Mouse (Mus musculus): ENCODE measurements around the gene Gfpt1. TPM values are rescaled to one million over a fixed set of nuclear protein-coding genes. Genes with fewer than 3 reads are reported as not detected.

Gfpt1 gene
- polyA plus RNA-seq, 1 experiment, result 17.3 TPM

GRCm38 (mm10) chr6:87139796-87140553, 97.3 kb downstream of the Gfpt1 start:
- 59% methylated on average over 12 of the region's 12 CpGs for WGBS
- H3K4me3 ChIP-seq (replicated peaks; ENCODE audit: extremely low read depth, low read depth, low read length), result no peak overlapping the region
- no peaks in the 10 kb centered on the region; the same call in 1 of the 2 replicates for H3K4me1 ChIP-seq (ENCODE audit: control insufficient read depth, insufficient read depth, low read length)
- no peak for TF ChIP-seq POLR2A (IDR thresholded peaks at IDR 0.05; ENCODE audit: borderline replicate concordance, extremely low read depth, low read depth, low read length)
- no peak for TF ChIP-seq CTCF (IDR thresholded peaks at IDR 0.05; ENCODE audit: insufficient read depth, low read length)
- DNase-seq, result no peak

Other genes with a start within 250 kb of the Gfpt1 start
- 76.5 and 110 TPM in 2 replicates for gene Anxa4, start 249.3 kb upstream of the Gfpt1 start, polyA plus RNA-seq (2012; rRNA removed)
- 17.7 and 23.0 TPM in 2 replicates for gene Aak1, start 193.3 kb upstream of the Gfpt1 start, polyA plus RNA-seq (2012; rRNA removed)
- 72.5 and 88.5 TPM in 2 replicates for gene Nfu1, start 33.6 kb upstream of the Gfpt1 start, polyA plus RNA-seq (2012; rRNA removed)
- 2.0 and 2.3 TPM in 2 replicates for gene D6Ertd527e, start 61.9 kb downstream of the Gfpt1 start, polyA plus RNA-seq (2012; rRNA removed)